Mouse (Mus musculus) cerebral cortex, adult 2 months (tissue): ENCODE results near the gene Nlgn2.

ENCODE experiments used
- WGBS: fragments of 180-500 bp; shearing (Covaris S2); methylation state at CpG from one replicate; pipeline ENCODE4 v1.1.7; 2018; 5-methylcytosine and 5-hydroxymethylcytosine counted together

Gene Nlgn2

DNA sequence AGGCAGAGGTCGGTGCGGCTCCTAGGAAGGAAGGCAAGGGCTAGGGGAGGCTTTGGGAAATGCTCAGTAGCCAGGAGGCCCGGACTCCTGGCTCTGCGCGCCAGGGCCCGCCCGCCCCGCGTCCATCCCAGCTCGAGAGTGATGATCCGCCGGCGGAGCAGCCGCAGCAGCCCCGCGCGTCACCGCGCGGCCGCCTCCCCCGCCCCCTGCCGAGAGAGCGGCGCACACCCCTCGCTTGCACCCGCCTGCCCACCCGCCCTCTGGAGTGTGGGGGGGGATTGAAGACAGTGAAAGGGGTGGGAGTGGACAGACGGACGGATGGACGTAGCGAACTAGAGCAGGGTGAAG, at the start of gene Nlgn2:
TSS of gene Nlgn2 (minus strand) at position 181 of the 348 bp plus-strand sequence.
- under 1% methylated on average over 32 of the region's 32 CpGs for WGBS

DNA sequence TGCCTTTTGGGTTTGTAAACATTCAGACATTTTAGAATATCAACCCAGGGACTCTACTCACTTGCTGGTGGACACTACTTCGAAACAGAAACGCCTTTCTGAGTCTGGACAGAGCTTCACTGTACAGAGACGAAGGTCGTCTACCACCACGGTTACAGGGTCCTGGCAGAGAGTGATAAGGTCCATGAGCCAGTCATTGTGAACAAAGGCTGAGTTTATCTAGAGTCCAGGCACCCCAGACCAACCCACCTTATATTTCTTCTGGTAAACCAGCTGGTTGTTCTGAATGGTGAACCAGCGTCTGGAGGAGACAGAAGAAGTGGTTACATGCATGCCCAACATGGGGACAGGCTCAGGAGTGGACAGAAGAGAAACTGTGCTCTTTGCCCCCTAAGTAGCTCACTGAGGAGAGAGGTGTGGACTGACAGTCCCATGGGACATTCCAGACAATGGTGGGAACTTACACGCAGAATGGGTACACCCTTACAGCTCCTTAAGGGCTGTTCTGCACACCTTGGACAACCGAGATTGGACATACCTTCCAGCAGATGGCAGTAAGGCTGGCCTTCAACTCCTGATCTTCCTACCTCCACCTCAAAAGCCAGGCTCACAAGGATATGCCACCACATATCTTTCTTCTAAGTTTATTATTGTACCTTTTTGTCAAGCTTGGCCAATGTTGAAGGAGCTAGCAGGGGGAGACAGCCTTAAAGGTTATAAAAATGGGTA, 49.5 kb upstream of the Nlgn2 start:
- WGBS = 68% methylated on average over 8 of the region's 8 CpGs

DNA sequence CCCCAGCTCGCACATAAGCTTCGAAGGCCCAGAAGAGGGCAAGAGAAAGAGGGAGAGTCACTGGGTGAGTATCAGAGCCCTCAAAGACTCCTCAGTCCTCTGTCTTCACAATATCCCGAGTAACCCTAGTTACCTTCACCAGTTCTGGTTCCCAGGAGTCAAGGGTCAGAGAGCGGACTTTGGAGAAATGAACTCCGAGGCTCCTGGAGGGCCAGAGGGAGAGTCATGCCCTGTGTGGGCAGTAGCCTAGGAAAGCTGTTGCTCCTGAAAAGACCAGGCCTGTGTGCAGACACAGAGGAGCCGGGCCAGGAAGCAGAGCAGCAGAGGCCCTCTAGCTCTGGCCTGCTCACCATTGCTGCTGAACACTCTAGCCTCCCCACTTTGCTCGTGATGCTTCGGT, 47.1 kb upstream of the Nlgn2 start:
- 84% methylated on average over 8 of the region's 8 CpGs for WGBS

DNA sequence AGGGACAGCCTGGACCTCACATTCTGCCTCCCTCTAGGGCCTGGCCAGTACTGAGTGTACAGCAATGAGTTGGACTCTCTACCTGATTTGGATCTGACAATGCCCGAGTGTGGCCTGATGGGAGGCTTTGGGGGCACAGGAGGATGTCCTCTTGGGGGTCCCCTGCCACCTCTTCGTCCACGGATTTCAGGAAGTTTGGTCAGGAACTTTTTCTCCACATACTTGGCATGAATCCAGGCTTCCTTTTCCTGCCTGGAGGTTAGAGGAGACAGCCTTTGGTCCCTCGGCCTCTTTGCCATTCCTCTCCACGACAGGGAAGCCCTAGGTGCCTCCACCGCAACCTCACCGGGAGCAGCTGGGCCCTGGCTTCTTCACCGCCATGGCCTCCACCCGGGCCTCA, 46.7 kb upstream of the Nlgn2 start:
- WGBS = 79% methylated on average over 9 of the region's 9 CpGs

DNA sequence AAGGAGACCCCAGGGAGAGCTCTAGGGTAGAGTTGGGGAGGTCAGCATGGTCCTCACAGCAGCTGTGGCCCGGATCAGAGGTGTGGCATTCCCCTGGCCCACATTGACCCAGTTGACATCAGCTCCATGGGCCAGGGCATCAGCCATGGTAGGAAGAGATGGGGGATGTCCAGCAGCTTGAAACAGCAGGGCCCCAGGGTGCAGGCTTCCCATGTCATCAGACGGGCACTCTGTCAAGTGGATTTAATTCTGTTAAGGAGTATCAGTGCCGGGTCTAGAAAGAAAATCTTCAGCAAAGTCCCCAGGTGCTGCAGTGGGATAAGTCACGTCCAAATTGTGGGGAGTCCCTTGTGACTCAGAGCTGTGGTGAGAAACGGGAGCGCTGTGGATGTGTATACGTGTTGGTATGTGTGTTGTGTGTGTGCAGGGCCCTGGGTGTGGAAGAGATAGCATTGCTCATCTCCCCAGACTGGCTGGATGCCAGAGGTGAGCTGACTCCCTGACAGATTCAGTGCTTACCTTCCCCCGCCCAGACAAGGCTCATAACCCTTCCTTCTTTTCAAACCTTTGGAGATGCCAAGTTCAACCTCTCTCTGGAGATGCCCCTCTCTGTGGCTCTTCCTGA, 46.1 kb upstream of the Nlgn2 start:
- 88% methylated on average over 8 of the region's 8 CpGs for WGBS

DNA sequence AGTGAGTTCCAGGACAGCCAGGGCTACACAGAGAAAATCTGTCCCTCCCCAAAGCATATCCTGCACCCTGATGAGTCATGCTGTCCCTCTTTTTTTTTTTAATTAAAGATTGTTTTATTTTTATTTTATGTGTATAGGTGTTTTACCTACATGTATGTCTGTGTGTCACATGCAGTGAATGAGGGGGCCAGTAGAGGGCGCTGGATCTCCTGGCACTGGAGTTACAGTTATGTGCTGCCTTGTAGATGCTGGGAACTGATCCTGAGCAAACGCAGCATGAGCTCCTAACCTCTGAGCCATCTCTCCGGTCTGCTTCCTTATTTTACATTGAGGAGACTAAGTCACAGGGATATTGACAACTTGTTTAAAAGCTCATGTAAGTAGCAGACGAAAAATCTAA, 45.5 kb upstream of the Nlgn2 start:
- 70% methylated on average over 4 of the region's 4 CpGs for WGBS

DNA sequence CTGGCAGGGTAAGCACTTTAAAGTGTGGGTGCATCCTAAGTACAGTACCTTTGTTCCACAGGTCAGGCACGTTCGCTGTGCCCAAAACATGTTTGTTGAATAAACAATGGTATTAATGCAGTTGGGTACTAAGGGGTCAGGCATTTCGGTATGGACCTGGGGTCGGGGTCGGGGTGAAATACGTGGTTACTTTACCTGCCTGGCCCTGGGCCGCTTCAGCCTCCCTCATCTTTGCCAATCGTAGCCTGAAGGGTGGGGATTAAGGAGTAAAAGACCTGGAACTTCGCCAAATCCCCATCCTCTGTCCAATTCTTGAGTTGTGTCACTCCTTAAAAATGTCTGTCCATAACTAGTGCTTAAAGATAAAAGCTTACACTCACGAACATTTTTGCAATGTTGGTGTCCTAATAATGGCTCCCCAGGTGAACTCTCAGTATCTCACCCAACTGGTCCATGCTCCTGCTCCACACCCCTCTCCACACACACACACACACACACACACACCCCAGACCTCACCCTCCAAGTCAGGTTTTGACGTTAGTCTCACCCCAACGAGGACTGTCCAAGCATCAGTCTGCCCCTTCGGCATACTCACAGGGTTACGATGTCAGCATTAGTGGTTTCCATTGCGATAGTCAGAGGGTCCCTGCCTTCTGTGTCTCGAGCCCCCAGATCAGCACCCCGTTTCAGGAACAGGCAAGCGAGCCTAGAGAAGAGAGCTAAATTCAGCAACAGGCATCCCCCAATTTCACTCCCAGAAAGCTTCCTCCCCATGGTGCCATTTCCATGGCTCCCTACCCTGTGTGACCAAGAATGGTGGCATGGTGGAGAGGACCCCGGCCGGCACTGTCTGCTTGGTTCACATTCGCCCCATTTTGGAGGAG, 44.4 kb upstream of the Nlgn2 start:
- 65% methylated on average over 21 of the region's 21 CpGs for WGBS

DNA sequence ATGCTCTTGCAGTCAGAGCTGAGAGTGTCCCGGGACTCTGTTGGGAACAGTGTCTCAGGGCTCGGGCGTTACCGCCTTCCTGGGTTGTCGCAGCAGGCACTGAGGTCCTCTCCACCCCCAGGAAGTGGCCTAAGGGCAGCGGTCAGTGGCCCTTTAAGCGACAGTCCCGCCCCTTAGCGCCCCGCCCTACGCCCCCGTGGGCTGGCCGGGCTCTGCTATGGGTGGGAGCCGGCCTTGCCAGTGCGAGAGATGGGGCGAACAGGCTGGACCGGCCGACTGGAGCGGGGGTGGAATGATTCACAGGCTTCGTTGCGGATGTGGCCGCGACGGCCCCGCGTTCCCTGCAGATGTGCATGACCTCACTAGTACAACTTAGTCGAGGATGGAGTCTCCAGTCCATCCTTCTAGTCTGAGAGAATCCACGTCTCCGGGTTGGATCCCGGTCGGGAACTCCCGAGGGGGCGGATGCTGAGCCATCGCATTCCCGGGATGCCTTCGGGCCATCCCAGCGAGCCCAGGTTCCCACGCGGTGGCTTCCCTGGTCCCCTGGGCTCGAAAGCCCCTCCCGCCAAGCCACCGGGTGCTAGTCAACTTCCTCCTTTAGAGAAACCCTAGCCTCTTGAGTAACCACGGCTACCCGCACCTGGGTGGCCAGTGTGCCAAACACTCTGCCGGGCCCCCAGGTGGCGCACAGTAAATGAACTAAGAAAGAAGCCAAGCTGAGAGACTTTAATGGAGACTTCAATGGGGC, 43.4 kb upstream of the Nlgn2 start, which contains the start of gene Kctd11:
TSS of gene Kctd11 (minus strand) at position 554 of the 751 bp plus-strand sequence.
- WGBS = under 1% methylated on average over 46 of the region's 46 CpGs

DNA sequence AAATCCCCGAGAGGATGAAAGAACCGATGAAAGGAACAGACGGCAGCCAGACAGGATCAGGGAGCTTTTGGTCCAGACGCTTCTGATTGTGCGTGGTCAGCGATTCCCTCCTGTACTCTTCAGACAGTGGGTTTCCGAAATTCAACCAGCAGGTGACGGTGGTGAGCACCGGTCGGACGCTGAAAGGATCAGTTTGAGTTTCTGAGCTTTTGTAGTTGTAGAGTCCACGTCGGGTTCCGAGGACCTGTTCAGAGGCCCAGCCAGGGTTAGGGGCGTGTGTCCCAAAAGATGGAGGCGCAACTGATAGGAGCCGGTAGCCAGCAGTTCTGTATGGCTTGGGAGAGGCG, 42.9 kb upstream of the Nlgn2 start:
- 2% methylated on average over 18 of the region's 18 CpGs for whole genome bisulfite sequencing

DNA sequence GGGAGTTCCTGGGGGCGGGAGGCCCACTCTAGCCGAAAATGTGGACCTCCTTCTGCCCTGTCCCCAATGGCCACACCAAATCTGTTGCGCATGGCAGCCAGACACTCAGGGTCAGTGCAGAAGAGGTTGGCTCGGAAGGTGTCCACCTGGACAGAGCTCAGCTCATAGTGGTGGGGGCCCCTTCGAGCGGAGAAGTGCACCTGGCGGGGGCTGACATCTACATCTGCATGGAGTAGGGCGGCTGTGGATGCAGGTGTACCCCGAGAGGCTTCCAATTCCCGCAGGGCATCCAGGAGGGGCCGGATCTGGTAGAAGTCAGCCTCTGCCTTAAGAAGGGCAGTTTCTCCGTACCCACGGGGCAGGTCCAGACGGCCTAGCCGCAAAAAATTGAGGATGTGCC, 42.1 kb upstream of the Nlgn2 start:
- 67% methylated on average over 15 of the region's 15 CpGs for WGBS

DNA sequence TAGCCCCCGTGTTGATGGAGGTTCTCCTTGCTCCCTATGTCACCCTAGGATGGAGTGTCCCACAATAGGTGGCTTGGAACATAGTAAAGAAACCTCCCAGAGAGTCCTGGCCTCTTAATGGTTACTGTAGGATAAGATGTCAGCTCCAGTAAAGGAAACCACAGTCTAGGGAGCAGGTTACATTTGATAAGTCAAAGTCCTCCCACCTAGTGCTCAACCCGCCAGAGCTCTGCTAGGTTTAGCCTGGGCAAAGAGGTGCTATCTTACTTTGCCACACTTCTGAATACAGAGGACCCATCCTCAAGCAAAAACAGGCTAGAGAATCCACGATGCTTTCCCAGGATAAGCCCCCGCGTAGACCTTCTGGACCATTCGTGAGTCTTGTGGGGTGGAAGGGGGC, 41.4 kb upstream of the Nlgn2 start:
- 89% methylated on average over 6 of the region's 6 CpGs for WGBS

DNA sequence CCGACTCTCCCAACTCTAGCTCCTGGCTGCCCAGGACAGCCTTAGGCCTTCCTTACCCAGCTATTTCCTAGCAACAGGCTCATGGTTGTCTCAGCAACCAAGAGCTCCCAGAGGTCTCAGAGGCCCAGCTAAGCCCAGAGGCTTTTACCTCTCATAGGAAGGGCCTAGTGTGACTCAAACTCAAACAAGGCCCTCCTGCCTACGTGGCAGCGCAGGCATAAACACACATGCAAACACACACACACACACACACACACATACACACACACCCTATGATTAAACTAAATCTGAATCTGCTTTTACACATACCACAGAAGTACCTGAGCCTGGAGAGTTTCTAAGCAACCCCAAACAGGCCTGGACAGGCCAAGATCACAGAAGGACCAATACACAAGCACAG, 40.8 kb upstream of the Nlgn2 start:
- 83% methylated on average over 3 of the region's 3 CpGs for WGBS

DNA sequence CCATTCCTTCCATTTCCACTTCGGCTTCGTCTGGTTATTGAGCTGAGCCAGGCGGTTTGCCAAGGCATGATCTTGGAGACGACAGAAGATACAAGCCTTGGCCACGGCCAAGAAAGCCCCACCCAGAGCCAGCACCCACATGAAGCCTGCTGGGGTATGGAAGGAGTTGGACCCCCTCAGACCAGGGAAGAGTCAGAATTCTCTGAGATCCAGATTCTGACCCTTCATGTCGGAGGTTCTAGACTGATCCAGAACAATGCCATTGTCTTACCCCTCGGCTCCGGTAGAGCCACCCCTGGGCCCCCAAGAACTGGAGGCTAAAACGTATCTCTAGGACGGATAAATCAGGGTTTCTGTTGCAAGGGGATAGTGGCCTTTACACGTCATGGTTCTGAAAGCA, 40.3 kb upstream of the Nlgn2 start, which contains the start of gene Tmem95:
TSS of gene Tmem95 (minus strand) at position 141 of the 400 bp plus-strand sequence.
- WGBS = 80% methylated on average over 11 of the region's 11 CpGs

DNA sequence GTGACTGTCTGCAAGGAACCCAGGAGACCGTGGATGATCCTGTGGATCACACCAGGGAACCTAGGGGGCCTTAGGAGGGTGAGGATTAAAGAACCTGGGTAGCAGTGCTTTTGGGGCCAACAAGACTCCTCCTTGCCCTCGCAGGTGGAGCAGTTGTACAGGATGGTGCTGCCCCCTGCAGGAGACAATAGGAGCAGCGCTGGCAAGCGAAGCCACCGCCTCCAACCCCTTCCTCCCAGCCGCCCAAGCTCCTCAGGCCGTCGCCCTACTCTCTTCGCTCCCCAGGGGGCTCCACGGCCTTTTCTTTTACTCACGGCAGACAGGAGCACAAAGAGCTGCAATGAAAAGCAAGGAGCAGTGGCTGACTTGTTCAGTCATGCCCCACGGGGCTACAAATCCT, 39.3 kb upstream of the Nlgn2 start:
- WGBS = 6% methylated on average over 12 of the region's 12 CpGs

DNA sequence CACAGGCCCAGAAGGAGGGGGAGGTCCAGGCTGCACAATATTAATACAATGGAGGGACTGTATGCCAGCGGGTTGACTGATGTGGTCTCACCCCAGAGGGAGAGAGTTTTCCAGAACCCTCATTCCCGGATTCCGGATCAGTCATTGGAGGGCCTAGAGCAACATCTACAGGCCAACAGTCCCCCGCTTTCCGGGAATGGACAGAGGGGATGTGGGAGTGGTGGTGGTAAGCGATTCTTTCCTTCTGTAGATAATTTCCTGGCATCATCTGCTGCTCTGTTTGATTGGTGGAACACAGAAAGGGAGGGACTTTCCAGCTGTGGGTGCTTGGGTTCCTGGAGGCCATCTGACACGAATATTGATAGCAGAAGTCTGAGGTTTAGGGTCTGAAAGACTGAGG, 38.6 kb upstream of the Nlgn2 start:
- WGBS = 49% methylated on average over 7 of the region's 7 CpGs

DNA sequence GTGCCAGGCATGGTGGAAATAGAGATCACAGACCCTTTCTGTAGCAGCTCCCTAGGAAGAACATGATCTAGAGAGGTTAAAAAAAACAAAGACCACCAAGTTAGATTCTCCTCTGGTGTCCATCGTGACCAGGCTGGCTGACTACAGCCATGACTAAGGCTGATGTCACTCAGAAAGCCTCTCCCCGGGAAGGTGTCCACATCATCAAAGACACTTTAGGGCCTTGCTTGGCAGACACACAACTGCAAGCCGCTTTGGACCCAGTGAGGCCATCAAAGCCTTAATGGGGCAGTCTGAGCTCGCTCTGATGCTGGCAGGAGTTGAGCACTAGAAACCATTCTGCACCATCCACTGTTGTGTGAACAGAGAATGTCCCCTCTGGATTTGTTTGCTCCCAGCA, 34.9 kb upstream of the Nlgn2 start:
- 72% methylated on average over 4 of the region's 4 CpGs for WGBS

DNA sequence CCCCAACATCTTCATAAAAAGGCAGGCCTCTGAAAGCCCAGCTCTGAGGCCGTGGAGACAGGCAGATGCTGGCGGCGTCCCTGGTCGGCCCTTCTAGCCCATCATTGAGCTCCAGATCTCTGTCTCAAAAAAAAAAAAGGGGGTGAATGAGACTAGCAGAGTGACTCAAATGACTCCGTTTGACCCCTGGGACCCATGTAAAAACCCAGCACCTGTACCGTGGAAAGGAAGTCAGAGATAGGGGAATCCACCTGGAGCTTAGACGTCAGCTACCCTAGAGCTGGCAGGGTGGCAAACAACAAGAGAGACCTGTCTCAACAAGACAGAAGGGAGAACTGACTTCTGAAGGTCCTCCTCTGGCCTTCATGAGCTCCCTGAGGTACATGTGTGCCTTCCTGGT, 34.2 kb upstream of the Nlgn2 start:
- WGBS = 89% methylated on average over 7 of the region's 7 CpGs

DNA sequence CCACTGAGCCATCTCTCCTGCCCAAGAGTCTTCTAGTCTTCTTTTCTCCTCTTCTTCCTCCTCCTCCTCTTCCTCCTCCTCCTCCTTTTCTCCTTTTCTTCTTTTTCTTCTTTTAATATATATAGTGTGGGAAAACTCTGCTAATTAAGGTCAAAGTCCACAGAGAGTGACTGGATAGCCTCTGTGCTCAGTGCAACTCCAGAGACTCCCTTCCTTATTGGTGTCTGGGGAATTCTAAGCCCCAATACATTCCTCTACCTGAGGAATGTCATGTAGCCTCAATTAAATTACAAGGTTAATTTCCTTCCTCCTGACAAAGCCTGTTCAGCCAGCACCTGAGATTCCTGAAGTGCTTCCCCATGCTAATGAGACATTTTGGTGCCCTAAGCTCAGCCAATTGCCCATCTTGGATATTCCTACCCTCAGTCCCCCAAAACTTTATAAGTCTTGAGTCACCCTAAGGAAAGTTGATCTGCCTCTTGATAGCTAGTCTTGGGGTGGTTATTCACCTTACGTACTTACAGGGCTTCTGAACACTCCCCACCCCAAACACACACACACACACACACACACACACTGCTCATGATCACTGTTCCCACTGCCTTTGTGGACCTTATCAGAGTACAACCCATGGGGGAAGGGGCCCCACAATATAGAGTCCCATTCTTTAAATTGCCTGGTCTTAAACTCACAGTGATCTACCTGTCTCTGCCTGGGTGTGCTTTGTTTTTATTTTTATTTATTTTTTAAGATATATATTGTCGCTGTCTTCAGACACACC, 32.9 kb upstream of the Nlgn2 start:
- 96% methylated on average over 2 of the region's 2 CpGs for WGBS

DNA sequence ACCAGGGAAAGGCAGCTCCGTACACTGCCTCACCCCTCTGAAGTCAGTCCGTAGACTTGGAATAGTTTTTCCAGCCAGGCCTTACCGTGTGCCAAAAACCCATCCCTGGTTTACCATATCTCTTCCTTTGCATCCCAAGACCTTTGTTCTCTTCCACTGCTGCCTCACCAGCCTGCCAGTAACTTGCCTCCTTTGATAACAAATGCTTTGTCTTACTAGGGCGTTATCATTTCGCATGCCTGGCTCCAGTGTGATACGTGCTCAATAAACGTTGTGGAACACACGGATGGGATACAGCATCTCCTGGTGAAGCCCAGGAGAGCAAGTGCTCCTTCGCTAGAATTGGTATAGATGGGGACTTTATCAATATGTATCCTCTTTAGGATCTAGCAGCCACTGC, 29.8 kb upstream of the Nlgn2 start:
- 76% methylated on average over 9 of the region's 9 CpGs for WGBS

DNA sequence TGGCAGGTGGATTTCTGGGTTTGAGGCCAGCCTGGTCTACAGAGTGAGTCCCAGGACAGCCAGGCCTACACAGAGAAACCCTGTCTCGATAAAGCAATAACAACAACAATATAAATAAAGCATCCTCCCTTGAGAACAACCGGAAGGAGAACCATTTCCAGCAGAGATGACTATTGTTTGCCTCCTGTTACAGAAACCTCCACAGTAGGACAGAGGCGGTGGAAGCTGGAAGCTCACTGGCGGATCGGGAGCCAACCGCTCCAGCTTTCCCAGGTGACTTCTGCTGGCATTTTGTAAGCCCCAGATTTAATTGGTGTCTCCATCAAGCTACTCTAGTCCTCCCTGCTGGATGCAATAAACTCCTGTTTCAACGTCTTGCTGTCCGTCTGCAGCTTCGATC, 28.0 kb upstream of the Nlgn2 start:
- WGBS = 75% methylated on average over 9 of the region's 9 CpGs
